Mouse (Mus musculus) olfactory bulb, adult 2 months (tissue): ENCODE measurements around the gene Ttc27. TPM values are rescaled to one million over a fixed set of nuclear protein-coding genes. Genes with fewer than 3 reads are reported as not detected.

Experiments used
- H3K27ac ChIP-seq: fragments of 200-500 bp; 2 replicates; pipeline ENCODE4 v1.5.1; 2012; ENCODE audit warnings: low read depth, low read length; ENCODE audit not compliant: insufficient read depth
- H3K4me1 ChIP-seq: fragments of 200-500 bp; 2 replicates; pipeline ENCODE4 v1.6.1; 2012; ENCODE audit warnings: low read length; ENCODE audit not compliant: control insufficient read depth, insufficient read depth
- H3K4me3 ChIP-seq: fragments of 200-500 bp; 2 replicates; pipeline ENCODE4 v1.5.1; 2012; ENCODE audit warnings: mild to moderate bottlenecking, low read depth, low read length, moderate library complexity; ENCODE audit not compliant: insufficient read depth
- CTCF ChIP-seq: fragments of 200-500 bp; IDR thresholded peaks from 2 replicates; pipeline ENCODE4 v1.5.1; 2012; ENCODE audit warnings: low read depth, mild to moderate bottlenecking, low read length, moderate library complexity; ENCODE audit not compliant: insufficient read depth
- POLR2A ChIP-seq: fragments of 200-500 bp; IDR thresholded peaks from 2 replicates; pipeline ENCODE4 v1.6.1; 2012; ENCODE audit warnings: mild to moderate bottlenecking, low read depth, low read length, moderate library complexity; ENCODE audit not compliant: insufficient read depth
- WGBS: fragments of 180-500 bp; shearing (Covaris S2); methylation state at CpG from one replicate; pipeline ENCODE4 v1.1.7; 2018; 5-methylcytosine and 5-hydroxymethylcytosine counted together
- polyA plus RNA-seq: library from polyadenylated mRNA; stranded (reverse); fragments of >200 nt; gene quantifications from 2 replicates; pipeline ENCODE4 v1.2.4, GENCODE M21; 2012; ENCODE audit warnings: low replicate concordance; ENCODE audit not compliant: missing spikeins, insufficient read depth, insufficient read length

The Ttc27 gene
- polyA plus RNA-seq, 1 experiment, result not detected

GRCm38 (mm10) chr17:74846031-74846891 is 128.7 kb downstream of the Ttc27 start:
- H3K4me1 ChIP-seq, result peaks cover 9% of the 10 kb centered on the region
- no peak overlapping the region for H3K4me3 ChIP-seq
- no peak overlapping the region for H3K27ac ChIP-seq
- TF ChIP-seq POLR2A, result no peak
- WGBS, result 54% methylated on average over 10 of the region's 10 CpGs

- H3K4me1 ChIP-seq, result peaks cover 6% of the 10 kb centered on the region; the same call in 1 of the 2 replicates
- H3K27ac ChIP-seq, result no peak overlapping the region
- TF ChIP-seq CTCF, result no peak
- no peak for TF ChIP-seq POLR2A
- no peak overlapping the region for H3K4me3 ChIP-seq
- WGBS, result 88% methylated on average over 3 of the region's 3 CpGs
Observed at GRCm38 (mm10) chr17:74850216-74850615, 132.7 kb downstream of the Ttc27 start.

- Histone ChIP-seq H3K4me1 (peaks cover 2% of the 10 kb centered on the region; the same call in 1 of the 2 replicates), H3K4me3 (no peak overlapping the region), H3K27ac (no peak overlapping the region)
- 86% methylated on average over 2 of the region's 2 CpGs for WGBS
- no peak for TF ChIP-seq POLR2A
Observed at GRCm38 (mm10) chr17:74859298-74859697, 141.8 kb downstream of the Ttc27 start.

GRCm38 (mm10) chr17:74860180-74860993 is 142.9 kb downstream of the Ttc27 start:
- Histone ChIP-seq H3K4me1 (peaks cover 4% of the 10 kb centered on the region), H3K27ac (no peak overlapping the region), H3K4me3 (no peak overlapping the region)
- TF ChIP-seq POLR2A, result no peak
- TF ChIP-seq CTCF, result no peak
- WGBS, result 48% methylated on average over 17 of the region's 17 CpGs

DNA sequence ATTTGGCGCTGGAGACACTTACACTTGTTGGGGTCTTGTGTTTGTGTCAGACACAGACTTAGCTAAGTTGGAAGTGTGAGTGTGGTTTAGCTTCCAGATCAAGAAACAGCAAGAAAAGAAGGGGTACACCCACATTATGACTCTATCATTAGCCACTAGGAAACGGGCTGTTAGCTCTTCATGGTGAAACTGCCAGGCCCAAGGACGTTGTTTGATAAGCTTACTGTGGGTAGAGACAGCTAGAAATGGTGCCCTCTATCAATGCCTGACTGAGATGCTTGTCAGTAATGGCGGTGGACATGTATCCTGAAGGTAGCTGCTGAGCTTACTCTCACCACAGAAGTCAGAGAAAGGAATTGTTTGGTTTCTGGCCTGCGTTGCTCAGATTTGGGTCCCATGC is 146.3 kb downstream of the Ttc27 start:
- Histone ChIP-seq H3K27ac (no peak overlapping the region), H3K4me3 (no peak overlapping the region), H3K4me1 (peaks cover 23% of the 10 kb centered on the region)
- 75% methylated on average over 5 of the region's 5 CpGs for WGBS
- TF ChIP-seq POLR2A, result no peak
- TF ChIP-seq CTCF, result no peak

DNA sequence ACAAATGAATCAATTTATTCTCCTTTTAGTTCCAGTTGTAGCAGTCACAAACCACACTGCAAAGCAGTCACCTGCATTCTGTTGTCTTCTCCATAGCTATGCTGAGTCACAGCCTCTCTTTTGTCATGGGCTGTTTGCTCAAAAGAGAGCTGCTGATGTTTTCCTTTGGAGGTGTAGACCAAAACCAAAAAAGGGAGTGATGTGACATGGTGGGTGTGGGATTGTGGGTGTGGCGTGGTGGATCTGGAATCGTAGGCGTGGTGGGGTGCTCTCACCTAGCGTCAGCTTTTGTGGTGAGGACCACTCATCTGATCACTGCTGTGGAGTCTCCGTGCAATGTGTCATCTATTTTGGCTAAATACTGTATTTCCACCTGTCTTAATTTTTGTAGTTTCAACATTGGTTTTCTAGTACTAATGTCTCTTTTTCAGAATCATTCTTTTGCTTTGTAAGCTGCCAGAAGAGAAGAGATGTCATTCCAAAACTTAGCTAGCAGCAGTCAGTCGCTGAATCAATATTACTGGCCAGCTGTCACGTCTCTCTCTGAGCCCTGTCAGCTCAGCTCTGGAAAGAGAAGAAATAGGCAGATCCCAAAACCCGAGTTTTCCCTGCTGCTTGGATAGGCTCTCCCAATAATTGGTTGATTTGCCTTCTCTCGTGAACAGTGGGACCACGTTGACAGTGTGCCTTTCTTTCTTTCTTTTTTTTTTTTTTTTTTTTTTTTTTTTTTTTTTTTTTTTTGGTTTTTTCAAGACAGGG is 147.4 kb downstream of the Ttc27 start:
- 71% methylated on average over 10 of the region's 10 CpGs for WGBS
- TF ChIP-seq POLR2A (no peak), CTCF (no peak)

DNA sequence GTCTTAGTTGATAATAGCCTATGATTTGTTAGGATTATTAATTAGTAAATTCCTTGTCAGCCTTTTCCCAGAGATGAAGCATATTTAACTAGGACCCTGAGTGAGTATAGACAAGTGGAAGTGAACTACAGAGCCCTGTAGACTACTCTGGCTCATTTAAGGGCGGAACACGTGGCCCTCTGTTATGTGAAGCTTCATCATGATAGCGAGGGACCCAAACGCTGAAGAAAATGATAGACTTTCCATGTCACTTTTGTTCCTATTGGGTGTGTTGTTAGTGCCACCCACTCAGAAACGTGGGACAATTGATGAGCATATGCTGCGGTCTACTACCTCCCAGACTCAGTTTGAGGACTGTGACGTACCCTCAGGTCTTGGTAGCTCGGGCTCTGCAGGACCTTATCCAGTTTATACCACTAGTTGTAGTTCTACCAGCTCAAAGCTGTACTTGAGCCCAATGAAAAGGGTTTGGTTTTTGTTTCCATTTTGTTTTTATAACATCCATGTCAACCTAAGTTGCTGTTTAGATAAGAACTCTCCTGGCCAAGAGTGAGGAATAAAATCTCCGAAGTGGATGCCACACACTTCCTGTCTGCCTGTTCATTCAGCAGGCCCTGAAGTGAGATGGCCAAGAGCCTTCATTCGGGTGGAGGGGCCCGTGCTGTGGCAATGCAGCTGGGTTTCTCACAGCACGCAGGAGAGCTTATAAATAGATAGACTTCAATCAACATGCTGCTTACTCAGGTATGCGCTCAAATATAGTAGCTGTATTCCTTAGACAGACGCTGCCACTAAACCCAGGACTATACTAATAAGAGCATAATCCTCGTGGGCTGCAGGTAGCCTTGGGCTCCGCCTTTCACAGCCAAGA is 148.4 kb downstream of the Ttc27 start:
- 79% methylated on average over 16 of the region's 16 CpGs for WGBS
- no peak for TF ChIP-seq POLR2A
- TF ChIP-seq CTCF, result no peak

More for the DNA sequence above, 147.4 kb downstream of the Ttc27 start:
- Histone ChIP-seq H3K4me3 (no peak overlapping the region), H3K4me1 (peaks cover 28% of the 10 kb centered on the region), H3K27ac (0 out of 2 replicates have a peak overlapping the region, but pooled peaks have one; percentile 25)

DNA sequence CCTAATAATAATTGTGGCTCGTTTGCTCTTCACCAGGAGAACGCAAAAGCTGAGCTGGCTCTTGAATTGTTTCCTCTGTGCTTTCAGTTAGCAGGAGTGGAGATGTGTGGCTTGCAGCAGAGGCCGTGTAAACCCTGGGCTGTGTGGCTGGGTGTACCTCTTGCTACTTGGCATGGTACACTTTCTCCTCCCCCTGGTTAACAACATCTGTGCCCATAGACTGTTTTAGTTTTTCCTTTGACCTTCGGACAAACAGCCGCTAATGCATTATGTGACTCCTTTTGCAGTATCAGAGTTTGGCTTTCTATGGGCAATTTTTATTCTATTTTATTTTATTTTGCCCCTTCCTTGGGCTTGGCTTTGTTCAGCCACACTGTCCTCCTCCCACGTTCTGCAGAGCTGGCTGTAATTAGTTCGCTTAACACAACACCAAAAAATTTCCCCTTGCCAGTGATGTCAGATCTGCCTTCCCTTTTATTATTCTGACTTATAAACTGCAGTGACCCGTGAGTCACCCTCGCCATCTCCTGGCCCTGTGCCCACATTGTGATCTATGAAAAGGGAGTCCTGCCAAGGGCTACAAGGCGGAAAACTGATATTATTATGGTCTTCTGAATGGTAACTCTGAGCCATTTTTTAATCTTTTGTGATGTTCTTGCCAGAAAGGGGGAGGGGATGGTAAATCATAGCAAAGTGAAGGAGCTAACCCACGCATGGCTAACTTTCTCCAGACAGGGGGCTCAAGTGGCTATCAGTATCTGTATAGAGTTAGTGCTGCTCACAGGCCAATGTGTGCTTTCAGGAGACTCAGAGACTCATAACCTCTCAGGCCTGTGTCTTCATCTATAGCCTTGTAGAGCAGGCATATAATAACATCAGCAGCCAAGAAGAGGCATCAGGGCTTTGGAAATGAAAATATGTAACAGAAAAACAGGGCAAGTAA is 149.3 kb downstream of the Ttc27 start:
- Histone ChIP-seq H3K4me1 (peaks cover 29% of the 10 kb centered on the region), H3K4me3 (no peak overlapping the region), H3K27ac (peak overlapping the region; percentile 5; the same call in 1 of the 2 replicates)
- WGBS, result 23% methylated on average over 11 of the region's 11 CpGs
- TF ChIP-seq POLR2A (no peak), CTCF (no peak)

More for the DNA sequence above, 148.4 kb downstream of the Ttc27 start:
- H3K4me1 ChIP-seq, result peaks cover 29% of the 10 kb centered on the region
- no peak overlapping the region for H3K4me3 ChIP-seq
- H3K27ac ChIP-seq, result peak overlapping the region; percentile 5; the same call in 1 of the 2 replicates
